Mouse (Mus musculus) ES-CJ7 (cell line): ENCODE results near the gene Lamp3.
"Not testable (repeated sequence)": the region's sequence is repeated elsewhere in the genome, so short reads cannot be mapped to it uniquely, and the experiment has no call there.

Experiments
- DNase-seq: peaks from one replicate; pipeline ENCODE4 v3.0.0; 2011; ENCODE audit warnings: low read depth, low spot score

Lamp3 gene

GRCm38 (mm10) chr16:19706216-19706615, at the start of gene Lamp3:
Gene Lamp3, minus strand, starts transcription at chr16:19706375.
- DNase-seq = no peak

GRCm38 (mm10) chr16:19732896-19733295, 26.7 kb upstream of the Lamp3 start:
- no peak for DNase-seq

GRCm38 (mm10) chr16:19724139-19724538, 18.0 kb upstream of the Lamp3 start:
- not testable (repeated sequence) for DNase-seq

- no peak for DNase-seq
Measured at GRCm38 (mm10) chr16:19720959-19721358, 14.8 kb upstream of the Lamp3 start.

- no peak for DNase-seq
Measured at GRCm38 (mm10) chr16:19707381-19707780, 1.2 kb upstream of the Lamp3 start.

GRCm38 (mm10) chr16:19699207-19699606, 7.0 kb downstream of the Lamp3 start:
- no peak for DNase-seq

- DNase-seq = no peak
Measured at GRCm38 (mm10) chr16:19670768-19671357, 35.3 kb downstream of the Lamp3 start.

GRCm38 (mm10) chr16:19666312-19666711, 39.9 kb downstream of the Lamp3 start:
- DNase-seq = no peak

GRCm38 (mm10) chr16:19629816-19630215, 76.4 kb downstream of the Lamp3 start, which contains the start of gene Olfr171:
Gene Olfr171, minus strand, starts transcription at chr16:19629916.
- DNase-seq = no peak

- DNase-seq = not testable (repeated sequence)
Measured at GRCm38 (mm10) chr16:19611782-19612181, 94.4 kb downstream of the Lamp3 start, which contains the start of gene Olfr170. Gene Olfr170, minus strand, starts transcription at chr16:19611882.
